Mouse (Mus musculus) gonadal fat pad, adult 2 months (tissue): ENCODE measurements around the gene Pgm5. TPM values are rescaled to one million over a fixed set of nuclear protein-coding genes. Genes with fewer than 3 reads are reported as not detected.
"Not testable (repeated sequence)": the region's sequence is repeated elsewhere in the genome, so short reads cannot be mapped to it uniquely, and the experiment has no call there.

ENCODE experiments used
- DNase-seq: peaks from one replicate; pipeline ENCODE4 v3.0.0-alpha.2; 2012; ENCODE audit warnings: low read depth
- polyA plus RNA-seq: library from polyadenylated mRNA; depleted of rRNA; stranded (reverse); fragments of >200 nt; gene quantifications from 2 replicates; pipeline ENCODE4 v1.2.3, GENCODE M21; 2012; rRNA removed

The Pgm5 gene
- 41.4 and 45.2 TPM in 2 replicates for polyA plus RNA-seq

- DNase-seq: no peak
Observed at GRCm38 (mm10) chr19:24861612-24862451, at the start of gene Pgm5. Gene Pgm5, minus strand, starts transcription at chr19:24861855.

- DNase-seq: no peak
Observed at GRCm38 (mm10) chr19:24908385-24909155, 46.9 kb upstream of the Pgm5 start.

- DNase-seq: no peak
Observed at GRCm38 (mm10) chr19:24907655-24908054, 46.0 kb upstream of the Pgm5 start.

GRCm38 (mm10) chr19:24902821-24903220 is 41.2 kb upstream of the Pgm5 start:
- no peak for DNase-seq

GRCm38 (mm10) chr19:24902256-24902655 is 40.6 kb upstream of the Pgm5 start:
- DNase-seq: no peak

GRCm38 (mm10) chr19:24901666-24902065 is 40.0 kb upstream of the Pgm5 start:
- no peak for DNase-seq

GRCm38 (mm10) chr19:24900581-24901220 is 39.0 kb upstream of the Pgm5 start, which contains the start of gene Foxd4:
Gene Foxd4, minus strand, starts transcription at chr19:24901197.
- DNase-seq: no peak

GRCm38 (mm10) chr19:24899578-24900544 is 38.2 kb upstream of the Pgm5 start:
- DNase-seq: no peak

GRCm38 (mm10) chr19:24898737-24899577 is 37.3 kb upstream of the Pgm5 start:
- DNase-seq: no peak

- no peak for DNase-seq
Observed at GRCm38 (mm10) chr19:24897896-24898736, 36.5 kb upstream of the Pgm5 start.

- DNase-seq: no peak
Observed at GRCm38 (mm10) chr19:24897006-24897895, 35.6 kb upstream of the Pgm5 start.

- no peak for DNase-seq
Observed at GRCm38 (mm10) chr19:24896536-24896935, 34.9 kb upstream of the Pgm5 start.

GRCm38 (mm10) chr19:24886888-24887287 is 25.2 kb upstream of the Pgm5 start:
- no peak for DNase-seq

- no peak for DNase-seq
Observed at GRCm38 (mm10) chr19:24885504-24885903, 23.8 kb upstream of the Pgm5 start.

GRCm38 (mm10) chr19:24881237-24881636 is 19.6 kb upstream of the Pgm5 start:
- no peak for DNase-seq

GRCm38 (mm10) chr19:24875129-24875870 is 13.6 kb upstream of the Pgm5 start, which contains the start of gene Gm10053:
Gene Gm10053, plus strand, starts transcription at chr19:24875686.
- DNase-seq: not testable (repeated sequence)

- DNase-seq: no peak
Observed at GRCm38 (mm10) chr19:24873873-24874272, 12.2 kb upstream of the Pgm5 start.
